Mouse (Mus musculus) C2C12 (cell line): ENCODE data around the gene C2cd2.

Source experiments
- CTCF ChIP-seq: IDR thresholded peaks from one replicate; pipeline ENCODE4 v1.5.1; 2011; ENCODE audit not compliant: control insufficient read depth, insufficient read depth, insufficient read length
- MYOG ChIP-seq: IDR thresholded peaks from one replicate; pipeline ENCODE4 v1.6.1; 2011; ENCODE audit not compliant: control insufficient read depth, insufficient read length; ENCODE audit errors: extremely low read depth

- TF ChIP-seq CTCF (no peak), MYOG (no peak)
Observed at GRCm38 (mm10) chr16:97897346-97898024, 64.9 kb downstream of the C2cd2 start.
